Mouse (Mus musculus): Measurements from ENCODE around the gene Ptpn20. TPM values are rescaled to one million over a fixed set of nuclear protein-coding genes. Genes with fewer than 3 reads are reported as not detected.

Ptpn20 gene
- polyA plus RNA-seq, 1 experiment = not detected

- Histone ChIP-seq H3K4me2 (ENCODE audit: low read depth) (no peak overlapping the region), H3K36me3 (ENCODE audit: control insufficient read depth, insufficient read depth) (no peaks in the 10 kb centered on the region), H3K4me3 (no peak overlapping the region), H3ac (ENCODE audit: control insufficient read depth, insufficient read length) (no peak overlapping the region), H3K79me2 (ENCODE audit: control insufficient read depth, insufficient read depth) (no peaks in the 10 kb centered on the region), H3K27me3 (ENCODE audit: control insufficient read depth, insufficient read depth, insufficient read length) (no peaks in the 10 kb centered on the region)
- TF ChIP-seq MAX (IDR thresholded peaks at IDR 0.05; ENCODE audit: low read depth) (no peak), TCF3 (IDR thresholded peaks at IDR 0.05; ENCODE audit: insufficient read length, low read depth) (no peak), POLR2A (IDR thresholded peaks at IDR 0.05; ENCODE audit: insufficient read length, low read depth) (no peak), SRF (IDR thresholded peaks at IDR 0.05; ENCODE audit: control insufficient read depth, insufficient read length, low read depth) (no peak), MYOD1 (IDR thresholded peaks at IDR 0.05; ENCODE audit: control insufficient read depth in 1 of 3, insufficient read length in 2 of 3, low read depth in 2 of 3) (no peak), CEBPB (IDR thresholded peaks at IDR 0.05; ENCODE audit: insufficient read depth, poor library complexity, severe bottlenecking) (no peak), USF1 (IDR thresholded peaks at IDR 0.05; ENCODE audit: low read depth) (no peak), TCF12 (IDR thresholded peaks at IDR 0.05; ENCODE audit: insufficient read depth, poor library complexity, severe bottlenecking) (no peak), POLR2AphosphoS2 (IDR thresholded peaks at IDR 0.05; ENCODE audit: insufficient read length, low read depth) (no peak), MYOG (IDR thresholded peaks at IDR 0.05; ENCODE audit: control insufficient read depth in 1 of 3, insufficient read depth in 1 of 3, insufficient read length in 2 of 3, low read depth in 2 of 3) (no peak), E2F4 (IDR thresholded peaks at IDR 0.05; ENCODE audit: insufficient read depth) (no peak), REST (IDR thresholded peaks at IDR 0.05; ENCODE audit: insufficient read depth, insufficient read length) (no peak)
Measured at GRCm38 (mm10) chr14:33625036-33625435, 36.0 kb downstream of the Ptpn20 start.

- Histone ChIP-seq H3K4me3 (no peak overlapping the region), H3ac (ENCODE audit: control insufficient read depth, insufficient read length) (no peak overlapping the region), H3K4me2 (ENCODE audit: low read depth) (no peak overlapping the region), H3K27me3 (ENCODE audit: control insufficient read depth, insufficient read depth, insufficient read length) (no peaks in the 10 kb centered on the region), H3K36me3 (ENCODE audit: control insufficient read depth, insufficient read depth) (no peaks in the 10 kb centered on the region), H3K79me2 (ENCODE audit: control insufficient read depth, insufficient read depth) (no peaks in the 10 kb centered on the region)
- TF ChIP-seq REST (IDR thresholded peaks at IDR 0.05; ENCODE audit: insufficient read depth, insufficient read length) (no peak), USF1 (IDR thresholded peaks at IDR 0.05; ENCODE audit: low read depth) (no peak), MYOD1 (IDR thresholded peaks at IDR 0.05; ENCODE audit: control insufficient read depth in 1 of 3, insufficient read length in 2 of 3, low read depth in 2 of 3) (no peak), TCF3 (IDR thresholded peaks at IDR 0.05; ENCODE audit: insufficient read length, low read depth) (no peak), MAX (IDR thresholded peaks at IDR 0.05; ENCODE audit: low read depth) (no peak), TCF12 (IDR thresholded peaks at IDR 0.05; ENCODE audit: insufficient read depth, poor library complexity, severe bottlenecking) (no peak), SRF (IDR thresholded peaks at IDR 0.05; ENCODE audit: control insufficient read depth, insufficient read length, low read depth) (no peak), MYOG (IDR thresholded peaks at IDR 0.05; ENCODE audit: control insufficient read depth in 1 of 3, insufficient read depth in 1 of 3, insufficient read length in 2 of 3, low read depth in 2 of 3) (no peak), E2F4 (IDR thresholded peaks at IDR 0.05; ENCODE audit: insufficient read depth) (no peak), POLR2AphosphoS2 (IDR thresholded peaks at IDR 0.05; ENCODE audit: insufficient read length, low read depth) (no peak), CEBPB (IDR thresholded peaks at IDR 0.05; ENCODE audit: insufficient read depth, poor library complexity, severe bottlenecking) (no peak), POLR2A (IDR thresholded peaks at IDR 0.05; ENCODE audit: insufficient read length, low read depth) (no peak)
Measured at GRCm38 (mm10) chr14:33632790-33633372, 43.9 kb downstream of the Ptpn20 start.

- Histone ChIP-seq H3K36me3 (ENCODE audit: control insufficient read depth, insufficient read depth) (no peaks in the 10 kb centered on the region), H3ac (ENCODE audit: control insufficient read depth, insufficient read length) (no peak overlapping the region), H3K4me3 (no peak overlapping the region), H3K27me3 (ENCODE audit: control insufficient read depth, insufficient read depth, insufficient read length) (no peaks in the 10 kb centered on the region), H3K4me2 (ENCODE audit: low read depth) (no peak overlapping the region), H3K79me2 (ENCODE audit: control insufficient read depth, insufficient read depth) (no peaks in the 10 kb centered on the region)
- TF ChIP-seq POLR2AphosphoS2 (IDR thresholded peaks at IDR 0.05; ENCODE audit: insufficient read length, low read depth) = no peak
- no peak for TF ChIP-seq MYOG (IDR thresholded peaks at IDR 0.05; ENCODE audit: control insufficient read depth in 1 of 3, insufficient read depth in 1 of 3, insufficient read length in 2 of 3, low read depth in 2 of 3)
- no peak for TF ChIP-seq TCF3 (IDR thresholded peaks at IDR 0.05; ENCODE audit: insufficient read length, low read depth)
Measured at GRCm38 (mm10) chr14:33634354-33634753, 45.3 kb downstream of the Ptpn20 start.

GRCm38 (mm10) chr14:33634774-33635173 lies 45.8 kb downstream of the Ptpn20 start:
- no peak overlapping the region for H3K4me2 ChIP-seq (ENCODE audit: low read depth)
- TF ChIP-seq TCF3 (IDR thresholded peaks at IDR 0.05; ENCODE audit: insufficient read length, low read depth) (no peak), MYOD1 (IDR thresholded peaks at IDR 0.05; ENCODE audit: control insufficient read depth in 1 of 3, insufficient read length in 2 of 3, low read depth in 2 of 3) (no peak)
- H3K36me3 ChIP-seq (ENCODE audit: control insufficient read depth, insufficient read depth) = no peaks in the 10 kb centered on the region
- H3K27me3 ChIP-seq (ENCODE audit: control insufficient read depth, insufficient read depth, insufficient read length) = no peaks in the 10 kb centered on the region
- H3K79me2 ChIP-seq (ENCODE audit: control insufficient read depth, insufficient read depth) = no peaks in the 10 kb centered on the region
- no peak overlapping the region for H3K4me3 ChIP-seq
- no peak overlapping the region for H3ac ChIP-seq (ENCODE audit: control insufficient read depth, insufficient read length)

GRCm38 (mm10) chr14:33639357-33639756 lies 50.4 kb downstream of the Ptpn20 start:
- H3ac ChIP-seq (ENCODE audit: control insufficient read depth, insufficient read length) = no peak overlapping the region

More at GRCm38 (mm10) chr14:33639357-33639756, 50.4 kb downstream of the Ptpn20 start:
- H3K4me2 ChIP-seq (ENCODE audit: low read depth) = no peak overlapping the region
- H3K27me3 ChIP-seq (ENCODE audit: control insufficient read depth, insufficient read depth, insufficient read length) = peaks cover 6% of the 10 kb centered on the region
- no peak overlapping the region for H3K4me3 ChIP-seq
- TF ChIP-seq TCF3 (IDR thresholded peaks at IDR 0.05; ENCODE audit: insufficient read length, low read depth) (no peak), REST (IDR thresholded peaks at IDR 0.05; ENCODE audit: insufficient read depth, insufficient read length) (no peak), POLR2AphosphoS2 (IDR thresholded peaks at IDR 0.05; ENCODE audit: insufficient read length, low read depth) (no peak), MAX (IDR thresholded peaks at IDR 0.05; ENCODE audit: low read depth) (no peak), CEBPB (IDR thresholded peaks at IDR 0.05; ENCODE audit: insufficient read depth, poor library complexity, severe bottlenecking) (no peak), MYOD1 (IDR thresholded peaks at IDR 0.05; ENCODE audit: control insufficient read depth in 1 of 3, insufficient read length in 2 of 3, low read depth in 2 of 3) (no peak), POLR2A (IDR thresholded peaks at IDR 0.05; ENCODE audit: insufficient read length, low read depth) (no peak), USF1 (IDR thresholded peaks at IDR 0.05; ENCODE audit: low read depth) (no peak), TCF12 (IDR thresholded peaks at IDR 0.05; ENCODE audit: insufficient read depth, poor library complexity, severe bottlenecking) (no peak), E2F4 (IDR thresholded peaks at IDR 0.05; ENCODE audit: insufficient read depth) (no peak), MYOG (IDR thresholded peaks at IDR 0.05; ENCODE audit: control insufficient read depth in 1 of 3, insufficient read depth in 1 of 3, insufficient read length in 2 of 3, low read depth in 2 of 3) (no peak), SRF (IDR thresholded peaks at IDR 0.05; ENCODE audit: control insufficient read depth, insufficient read length, low read depth) (no peak)
- no peaks in the 10 kb centered on the region for H3K36me3 ChIP-seq (ENCODE audit: control insufficient read depth, insufficient read depth)
- H3K79me2 ChIP-seq (ENCODE audit: control insufficient read depth, insufficient read depth) = no peaks in the 10 kb centered on the region
